ENCODE assay signal across 23 mouse cellular contexts in genomic region chr12:87104796-87105195, GRCm38 (mm10). TPM values are rescaled to one million over a fixed set of nuclear protein-coding genes. Genes with fewer than 3 reads are reported as not detected.
"Had no signal": no experiment of that assay in that cellular context is flagged by ENCODE, and none has a peak within 500 bp of the region (broad histone marks: within the 10 kb centered on the region; RNA-seq: fewer than 3 reads in every experiment).

No protein-coding gene starts in this region.

- ATAC-seq: hindbrain, embryonic 16.5 days; hindbrain, postnatal 0 days; inflammation-experienced regulatory T-cells, adult 6 months; intestine, embryonic 15.5 days; intestine, embryonic 16.5 days; intestine, postnatal 0 days had no signal

- DNase-seq: heart, postnatal 10 days; heart, postnatal 14 days; heart, postnatal 36 days; heart, postnatal 4 days; kidney, adult 11 months; kidney, adult 18-20 months; kidney, adult 2 months; kidney, adult 8-10 months; kidney, adult 9 months; kidney, postnatal 10 days; kidney, postnatal 14 days; kidney, postnatal 25 days; kidney, postnatal 36 days; kidney, postnatal 4 days; layer of hippocampus, adult 9-11 months; layer of hippocampus, postnatal 36 days had no signal

RNA-seq across cellular contexts. Expression of gene Ngb, which starts 2.5 kb away (rescaled TPM):
- total RNA-seq: heart, postnatal 14 days; heart, postnatal 25 days; heart, postnatal 36 days; heart, postnatal 4 days had no signal
